Mouse (Mus musculus) skeletal muscle tissue, adult 2 months (tissue): ENCODE data around the gene 4930415O20Rik.

Source experiments
- DNase-seq: peaks from one replicate; pipeline ENCODE4 v3.0.0-alpha.2; 2012; ENCODE audit warnings: low read depth, low spot score

4930415O20Rik gene

GRCm38 (mm10) chr15:98629464-98629863 lies 58.7 kb downstream of the 4930415O20Rik start:
- peak; percentile 64 for DNase-seq

GRCm38 (mm10) chr15:98630540-98630939 lies 59.7 kb downstream of the 4930415O20Rik start, which contains the start of gene Cacnb3:
Cacnb3 (plus strand) TSS chr15:98630840.
- no peak for DNase-seq

- DNase-seq: peak; percentile 70
Measured at GRCm38 (mm10) chr15:98631493-98631892, 60.7 kb downstream of the 4930415O20Rik start.

- no peak for DNase-seq
Measured at GRCm38 (mm10) chr15:98632107-98632744, 61.4 kb downstream of the 4930415O20Rik start.

GRCm38 (mm10) chr15:98632921-98633320 lies 62.1 kb downstream of the 4930415O20Rik start:
- no peak for DNase-seq

- no peak for DNase-seq
Measured at GRCm38 (mm10) chr15:98633822-98634470, 63.1 kb downstream of the 4930415O20Rik start.

- no peak for DNase-seq
Measured at GRCm38 (mm10) chr15:98634541-98635081, 63.8 kb downstream of the 4930415O20Rik start.

- DNase-seq: no peak
Measured at GRCm38 (mm10) chr15:98635291-98635841, 64.6 kb downstream of the 4930415O20Rik start.

GRCm38 (mm10) chr15:98636517-98636916 lies 65.7 kb downstream of the 4930415O20Rik start:
- no peak for DNase-seq

- no peak for DNase-seq
Measured at GRCm38 (mm10) chr15:98637155-98637554, 66.4 kb downstream of the 4930415O20Rik start.
